Mouse (Mus musculus) neural tube, embryonic 14.5 days (tissue): Measurements from ENCODE around the gene Olfr777. TPM values are rescaled to one million over a fixed set of nuclear protein-coding genes. Genes with fewer than 3 reads are reported as not detected.
"Not testable (repeated sequence)": the region's sequence is repeated elsewhere in the genome, so short reads cannot be mapped to it uniquely, and the experiment has no call there.

Experiments
- ATAC-seq: fragments of 200-750 bp; cut with Nextera tagmentation; 2 replicates; pipeline ENCODE4 v1.8.0; 2017; ENCODE audit warnings: low read depth, mild to moderate bottlenecking, moderate TSS enrichment, moderate library complexity
- H3K27ac ChIP-seq: fragments of 300-500 bp; sonication (generic); 2 replicates; pipeline ENCODE4 v1.5.1; 2014; ENCODE audit warnings: low read depth, mild to moderate bottlenecking, control low read depth, low read length, moderate library complexity, mixed read lengths
- H3K27me3 ChIP-seq: fragments of 300-500 bp; sonication (generic); 2 replicates; pipeline ENCODE4 v1.6.1; 2014; ENCODE audit warnings: low read length; ENCODE audit not compliant: control insufficient read depth, insufficient read depth
- H3K36me3 ChIP-seq: fragments of 300-500 bp; sonication (generic); 2 replicates; pipeline ENCODE4 v1.6.1; 2014; ENCODE audit warnings: low read length, mixed read lengths; ENCODE audit not compliant: control insufficient read depth, insufficient read depth
- H3K4me1 ChIP-seq: fragments of 300-500 bp; sonication (generic); 2 replicates; pipeline ENCODE4 v1.6.1; 2014; ENCODE audit warnings: low read length; ENCODE audit not compliant: control insufficient read depth, insufficient read depth
- H3K4me2 ChIP-seq: fragments of 300-500 bp; sonication (generic); 2 replicates; pipeline ENCODE4 v1.6.1; 2014; ENCODE audit warnings: mild to moderate bottlenecking, low read depth, low read length, control low read depth
- H3K4me3 ChIP-seq: fragments of 300-500 bp; sonication (generic); 2 replicates; pipeline ENCODE4 v1.5.1; 2014; ENCODE audit warnings: low read depth, low read length, control low read depth, mixed read lengths
- H3K9ac ChIP-seq: fragments of 300-500 bp; sonication (generic); replicated peaks from 2 replicates; pipeline ENCODE4 v1.6.1; 2014; ENCODE audit warnings: low read depth, mild to moderate bottlenecking, control low read depth, low read length, mixed read lengths
- H3K9me3 ChIP-seq: fragments of 300-500 bp; sonication (generic); 2 replicates; pipeline ENCODE4 v1.6.1; 2016; ENCODE audit warnings: low read length; ENCODE audit not compliant: control insufficient read depth
- WGBS: fragments of 180-500 bp; shearing (Covaris S2); extraction: QIAGEN DNeasy Blood & Tissue Kit; methylation state at CpG from one replicate; pipeline ENCODE4 v1.1.7; 2014; 5-methylcytosine and 5-hydroxymethylcytosine counted together
- polyA plus RNA-seq: library from polyadenylated mRNA; unstranded; fragments of >200 nt; fragmentation: Nextera tagmentation; extraction: Ambion mirVana; gene quantifications from 2 replicates; pipeline ENCODE4 v1.2.1, GENCODE M21; 2014

Gene Olfr777
- not detected in 2 replicates for polyA plus RNA-seq

DNA sequence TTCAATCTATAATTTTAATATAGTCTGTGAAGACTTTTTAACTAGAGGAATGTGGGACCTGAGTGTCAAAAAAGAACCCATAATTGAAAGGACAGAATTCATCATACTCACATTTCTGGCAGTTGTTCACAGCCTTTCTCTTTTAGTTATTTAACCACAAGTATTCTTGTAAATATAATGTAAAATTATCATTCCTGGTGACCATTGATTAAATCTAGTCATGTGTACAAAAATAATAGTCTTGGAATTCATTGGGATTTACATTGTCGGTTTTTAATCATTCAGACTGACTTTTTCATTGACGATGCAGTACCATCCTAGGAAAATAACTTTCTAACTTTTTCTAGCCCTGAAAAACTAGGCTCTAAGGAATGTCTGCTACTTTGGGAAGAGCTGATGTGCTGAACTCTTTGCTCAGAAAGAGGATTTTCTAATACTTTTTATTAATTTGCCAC lies at the start of gene Olfr777:
Gene Olfr777 (minus strand): TSS at position 405 of the 455 bp plus-strand sequence.
- ATAC-seq = no peak
- H3K4me1 ChIP-seq = no peaks in the 10 kb centered on the region
- H3K36me3 ChIP-seq = no peaks in the 10 kb centered on the region
- WGBS = 95% methylated on average over 2 of the region's 2 CpGs
- no peak within 1 kb of the TSS for H3K9ac ChIP-seq
- H3K4me3 ChIP-seq = no peak within 1 kb of the TSS
- no peak within 1 kb of the TSS for H3K27ac ChIP-seq
- no peaks in the 10 kb centered on the region for H3K9me3 ChIP-seq
- no peaks in the 10 kb centered on the region for H3K27me3 ChIP-seq
- no peak within 1 kb of the TSS for H3K4me2 ChIP-seq

DNA sequence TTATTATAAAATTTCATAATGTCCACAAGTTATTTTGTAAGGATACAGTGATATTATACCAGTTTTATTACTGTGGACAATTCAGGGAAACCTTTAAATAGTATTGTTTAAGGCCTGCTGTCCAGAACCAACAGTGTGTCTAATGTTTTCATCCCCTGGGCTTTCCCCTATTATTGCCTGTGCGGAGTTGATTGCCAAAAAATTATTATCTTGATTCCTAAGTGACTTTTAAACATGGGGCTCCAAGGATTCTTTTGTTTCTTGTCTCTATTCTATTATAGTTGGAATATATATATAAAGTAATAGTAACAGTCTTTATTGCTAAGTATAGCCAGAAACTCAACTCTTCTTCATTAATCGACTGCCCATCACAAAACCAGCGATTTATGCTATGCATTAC lies 46.5 kb upstream of the Olfr777 start, which contains the start of gene Olfr780:
Gene Olfr780 (plus strand): TSS at position 301 of the 400 bp plus-strand sequence.
- Histone ChIP-seq H3K27me3 (no peaks in the 10 kb centered on the region), H3K4me3 (no peak within 1 kb of the TSS), H3K27ac (no peak within 1 kb of the TSS), H3K9ac (no peak within 1 kb of the TSS), H3K9me3 (no peaks in the 10 kb centered on the region), H3K4me2 (no peak within 1 kb of the TSS), H3K4me1 (no peaks in the 10 kb centered on the region), H3K36me3 (no peaks in the 10 kb centered on the region)
- no peak for ATAC-seq
- WGBS = 87% methylated on average over 3 of the region's 3 CpGs

DNA sequence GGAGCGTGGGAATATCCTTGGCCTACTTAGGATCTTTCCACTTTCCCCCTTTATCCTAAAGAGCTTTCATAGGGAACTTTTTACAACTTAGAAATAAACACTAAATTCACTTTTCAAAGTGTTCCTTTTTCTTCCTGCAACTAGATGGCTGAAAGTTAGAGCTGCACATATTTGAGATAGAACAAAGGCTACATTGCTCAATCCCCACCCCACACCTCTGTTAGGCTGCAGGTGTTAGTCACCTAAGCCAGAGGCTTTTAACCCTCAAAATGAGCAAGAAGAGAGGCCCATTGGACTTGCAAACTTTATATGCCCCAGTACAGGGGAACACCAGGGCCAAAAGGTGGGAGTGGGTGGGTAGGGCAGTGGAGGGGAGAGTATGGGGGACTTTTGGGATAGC lies 42.2 kb upstream of the Olfr777 start:
- H3K4me3 ChIP-seq, ATAC-seq, H3K9ac ChIP-seq, H3K36me3 ChIP-seq, H3K9me3 ChIP-seq, H3K4me2 ChIP-seq, H3K27ac ChIP-seq, H3K4me1 ChIP-seq, H3K27me3 ChIP-seq: not testable (repeated sequence)
- WGBS = no CpG with 5 or more reads among the region's 1 CpGs

DNA sequence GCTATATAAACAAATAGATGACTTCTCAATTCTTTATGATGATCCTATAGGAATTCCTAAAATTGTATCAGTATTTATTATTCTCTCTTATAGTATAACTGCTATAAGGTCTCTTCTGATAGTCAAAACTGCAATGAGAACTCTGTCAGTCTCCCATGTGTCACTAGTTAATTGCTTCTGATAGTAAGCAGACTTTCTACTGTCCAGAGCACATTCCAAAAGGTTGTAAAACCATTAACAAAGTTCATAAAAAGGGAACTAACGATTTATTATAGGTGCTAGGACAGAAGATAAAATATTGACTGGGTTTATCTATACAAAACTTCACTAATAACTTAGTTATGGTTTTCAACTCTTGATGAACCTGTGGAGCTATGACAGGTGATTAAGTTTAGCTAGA lies 41.7 kb upstream of the Olfr777 start:
- not testable (repeated sequence) for H3K36me3 ChIP-seq, H3K4me3 ChIP-seq, H3K9me3 ChIP-seq, H3K4me1 ChIP-seq, H3K27me3 ChIP-seq, ATAC-seq, H3K9ac ChIP-seq, H3K27ac ChIP-seq, H3K4me2 ChIP-seq
- WGBS = 56% methylated on average over 1 of the region's 1 CpGs

DNA sequence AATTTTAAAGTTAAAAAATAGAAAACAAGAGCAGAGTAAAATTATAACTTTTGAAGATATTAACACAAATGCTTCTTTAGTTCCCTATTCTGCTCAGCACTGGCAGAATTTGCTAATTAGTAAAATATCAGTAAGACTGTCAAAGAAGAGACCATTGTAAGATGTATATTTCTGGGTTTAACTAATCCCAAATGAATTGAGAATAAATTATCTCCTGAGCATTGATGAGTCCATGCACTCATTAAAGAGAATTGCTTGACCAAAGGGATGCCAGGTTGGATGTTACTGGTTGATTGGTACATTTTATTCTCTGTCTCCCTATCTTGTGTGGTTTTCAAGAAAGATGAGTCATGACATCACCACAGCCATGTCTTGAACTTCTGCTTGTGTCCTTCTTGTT lies 12.5 kb downstream of the Olfr777 start, which contains the start of gene Olfr776:
Gene Olfr776 (plus strand): TSS at position 301 of the 400 bp plus-strand sequence.
- Histone ChIP-seq H3K4me2 (no peak within 1 kb of the TSS), H3K4me3 (no peak within 1 kb of the TSS), H3K9ac (no peak within 1 kb of the TSS), H3K9me3 (no peaks in the 10 kb centered on the region), H3K36me3 (no peaks in the 10 kb centered on the region), H3K4me1 (no peaks in the 10 kb centered on the region), H3K27me3 (no peaks in the 10 kb centered on the region), H3K27ac (no peak within 1 kb of the TSS)
- no peak for ATAC-seq

DNA sequence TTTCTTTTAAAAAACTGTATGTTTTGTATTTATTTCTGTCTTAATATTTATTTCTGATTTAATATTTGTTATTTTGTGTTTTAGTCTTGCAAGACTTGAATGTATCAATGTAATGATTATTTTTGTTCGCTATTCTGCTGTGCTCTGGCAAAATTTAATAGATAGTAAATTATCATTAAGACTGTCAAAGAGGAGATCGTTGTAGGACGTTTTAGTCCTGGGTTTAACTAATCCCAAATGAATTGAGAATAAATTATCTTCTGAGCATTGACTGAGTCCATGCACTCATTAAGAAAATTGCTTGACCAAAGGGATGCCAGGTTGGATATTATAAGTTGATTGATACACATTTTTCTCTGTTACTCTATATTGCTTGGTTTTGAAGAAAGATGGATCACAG lies 23.2 kb downstream of the Olfr777 start, which contains the start of gene Olfr775:
Gene Olfr775 (plus strand): TSS at position 301 of the 400 bp plus-strand sequence.
- H3K36me3 ChIP-seq = no peaks in the 10 kb centered on the region
- H3K4me2 ChIP-seq = no peak within 1 kb of the TSS
- H3K27me3 ChIP-seq = no peaks in the 10 kb centered on the region
- no peaks in the 10 kb centered on the region for H3K9me3 ChIP-seq
- H3K27ac ChIP-seq = no peak within 1 kb of the TSS
- H3K9ac ChIP-seq = no peak within 1 kb of the TSS
- ATAC-seq = no peak
- no peak within 1 kb of the TSS for H3K4me3 ChIP-seq
- no peaks in the 10 kb centered on the region for H3K4me1 ChIP-seq
- 67% methylated on average over 3 of the region's 3 CpGs for WGBS

DNA sequence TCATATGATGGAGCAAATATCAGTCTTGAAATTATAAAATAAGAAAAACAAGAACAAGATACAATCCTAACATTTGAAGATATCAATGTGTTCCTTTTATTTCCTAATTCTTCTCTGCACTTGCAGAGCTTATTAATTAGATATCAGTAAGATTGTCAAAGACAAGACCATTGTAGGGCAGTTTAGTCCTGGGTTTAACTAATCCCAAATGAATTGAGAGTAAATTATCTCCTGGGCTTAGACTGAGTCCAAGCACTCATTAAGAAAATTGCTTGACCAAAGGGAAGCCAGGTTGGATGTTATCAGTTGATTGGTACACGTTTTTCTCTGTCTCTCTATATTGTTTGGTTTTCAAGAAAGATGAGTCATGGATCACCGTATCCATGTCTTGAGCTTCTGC lies 35.4 kb downstream of the Olfr777 start, which contains the start of gene Olfr774:
Gene Olfr774 (plus strand): TSS at position 301 of the 400 bp plus-strand sequence.
- H3K9me3 ChIP-seq = no peaks in the 10 kb centered on the region
- H3K36me3 ChIP-seq = no peaks in the 10 kb centered on the region
- no peak within 1 kb of the TSS for H3K4me3 ChIP-seq

DNA sequence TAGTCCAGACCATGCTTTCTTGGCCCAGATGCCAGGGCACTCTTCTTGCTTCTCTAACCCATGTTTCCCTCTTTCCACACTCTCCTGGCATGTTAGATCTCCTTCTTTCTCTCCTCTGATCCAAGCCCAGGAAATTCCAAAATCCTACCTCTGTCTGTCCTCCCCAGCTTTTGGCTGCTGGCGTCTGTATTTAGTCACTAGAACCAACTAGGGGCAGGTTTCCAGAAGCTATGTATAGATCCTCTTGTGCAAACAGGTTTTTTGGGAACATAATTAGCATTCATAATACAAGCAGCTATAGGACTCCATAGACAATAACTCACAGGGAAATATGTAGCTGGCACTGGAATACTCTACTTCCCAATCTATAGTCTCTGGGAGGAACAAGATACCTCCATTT lies 40.5 kb downstream of the Olfr777 start:
- Histone ChIP-seq H3K27ac (no peak overlapping the region), H3K36me3 (no peaks in the 10 kb centered on the region), H3K4me2 (no peak overlapping the region), H3K4me1 (no peaks in the 10 kb centered on the region), H3K27me3 (no peaks in the 10 kb centered on the region), H3K9ac (no peak overlapping the region), H3K9me3 (no peaks in the 10 kb centered on the region), H3K4me3 (no peak overlapping the region)
- ATAC-seq = no peak
- 84% methylated on average over 1 of the region's 1 CpGs for WGBS

More for the DNA sequence above, 35.4 kb downstream of the Olfr777 start, which contains the start of gene Olfr774:
- Histone ChIP-seq H3K4me2 (no peak within 1 kb of the TSS), H3K27me3 (no peaks in the 10 kb centered on the region), H3K27ac (no peak within 1 kb of the TSS), H3K4me1 (no peaks in the 10 kb centered on the region), H3K9ac (no peak within 1 kb of the TSS)
- no peak for ATAC-seq
- 78% methylated on average over 2 of the region's 2 CpGs for WGBS
